Mouse (Mus musculus) liver, postnatal 0 days (tissue): ENCODE data around the gene Ephb1. TPM values are rescaled to one million over a fixed set of nuclear protein-coding genes. Genes with fewer than 3 reads are reported as not detected.
A peak's percentile ranks its signal among the peaks of the same experiment; 100 is the strongest.

Experiments
- ATAC-seq: fragments of 200-750 bp; cut with Nextera tagmentation; 2 replicates; pipeline ENCODE4 v1.8.0; 2017; ENCODE audit warnings: mild to moderate bottlenecking, moderate library complexity
- DNase-seq: peaks from one replicate; pipeline ENCODE4 v3.0.0-alpha.2; 2016
- H3K27ac ChIP-seq: fragments of 300-500 bp; sonication (generic); 2 replicates; pipeline ENCODE4 v1.5.1; 2014; ENCODE audit warnings: antibody characterized with exemption, moderate library complexity, mild to moderate bottlenecking, low read depth
- H3K27me3 ChIP-seq: fragments of 300-500 bp; sonication (generic); 2 replicates; pipeline ENCODE4 v1.6.1; 2014; ENCODE audit warnings: low read length, control low read depth, mixed read lengths; ENCODE audit not compliant: insufficient read depth
- H3K36me3 ChIP-seq: fragments of 300-500 bp; sonication (generic); replicated peaks from 2 replicates; pipeline ENCODE4 v1.6.1; 2014; ENCODE audit warnings: mild to moderate bottlenecking, control low read depth, low read length, moderate library complexity, mixed read lengths; ENCODE audit not compliant: insufficient read depth
- H3K4me1 ChIP-seq: fragments of 300-500 bp; sonication (generic); 2 replicates; pipeline ENCODE4 v1.6.1; 2014; ENCODE audit warnings: antibody characterized with exemption, mild to moderate bottlenecking, control low read depth; ENCODE audit not compliant: insufficient read depth
- H3K4me2 ChIP-seq: fragments of 300-500 bp; sonication (generic); 2 replicates; pipeline ENCODE4 v1.6.1; 2014; ENCODE audit warnings: low read depth, mild to moderate bottlenecking, low read length, moderate library complexity, mixed read lengths
- H3K4me3 ChIP-seq: fragments of 300-500 bp; sonication (generic); 2 replicates; pipeline ENCODE4 v1.5.1; 2014; ENCODE audit warnings: low read depth, low read length
- H3K9ac ChIP-seq: fragments of 300-500 bp; sonication (generic); replicated peaks from 2 replicates; pipeline ENCODE4 v1.6.1; 2014; ENCODE audit warnings: mild to moderate bottlenecking, moderate library complexity
- H3K9me3 ChIP-seq: fragments of 300-500 bp; sonication (generic); 2 replicates; pipeline ENCODE4 v1.6.1; 2016; ENCODE audit warnings: mild to moderate bottlenecking, control low read depth, low read length, mixed read lengths
- CTCF ChIP-seq: sonication (generic); IDR thresholded peaks from 2 replicates; pipeline ENCODE4 v1.5.1; 2016; ENCODE audit warnings: antibody characterized with exemption, low read depth
- EP300 ChIP-seq: IDR thresholded peaks from 2 replicates; pipeline ENCODE4 v1.6.1; 2016; ENCODE audit warnings: antibody characterized with exemption, low read depth, mild to moderate bottlenecking
- WGBS: fragments of 180-500 bp; shearing (Covaris S2); extraction: QIAGEN DNeasy Blood & Tissue Kit; methylation state at CpG from one replicate; pipeline ENCODE4 v1.1.7; 2014; ENCODE audit not compliant: insufficient replicate concordance; 5-methylcytosine and 5-hydroxymethylcytosine counted together
- polyA plus RNA-seq: library from polyadenylated mRNA; unstranded; fragments of >200 nt; fragmentation: Nextera tagmentation; extraction: Ambion mirVana; gene quantifications from 2 replicates; pipeline ENCODE4 v1.2.1, GENCODE M21; 2015

Gene Ephb1
- polyA plus RNA-seq, 1 experiment from 2014 or later, result 0.28 TPM

GRCm38 (mm10) chr9:102032376-102032775, 322.1 kb downstream of the Ephb1 start:
- Histone ChIP-seq H3K9ac (no peak overlapping the region), H3K4me3 (no peak overlapping the region), H3K9me3 (no peaks in the 10 kb centered on the region), H3K4me2 (no peak overlapping the region), H3K36me3 (no peaks in the 10 kb centered on the region), H3K27me3 (no peaks in the 10 kb centered on the region), H3K4me1 (no peaks in the 10 kb centered on the region), H3K27ac (no peak overlapping the region)
- 74% methylated on average over 8 of the region's 8 CpGs for WGBS
- no peak for TF ChIP-seq CTCF
- TF ChIP-seq EP300, result no peak
- DNase-seq (no peak), ATAC-seq (no peak)

- ATAC-seq, result no peak
- Histone ChIP-seq H3K4me2 (no peak overlapping the region), H3K27ac (no peak overlapping the region), H3K9me3 (no peaks in the 10 kb centered on the region), H3K36me3 (no peaks in the 10 kb centered on the region), H3K9ac (no peak overlapping the region), H3K4me1 (no peaks in the 10 kb centered on the region), H3K4me3 (no peak overlapping the region), H3K27me3 (no peaks in the 10 kb centered on the region)
- WGBS, result 74% methylated on average over 7 of the region's 7 CpGs
- TF ChIP-seq EP300, result no peak
- no peak for TF ChIP-seq CTCF
- DNase-seq, result no peak
Measured at GRCm38 (mm10) chr9:102029661-102030060, 324.8 kb downstream of the Ephb1 start.

GRCm38 (mm10) chr9:102026136-102026535, 328.4 kb downstream of the Ephb1 start:
- H3K27ac ChIP-seq, result no peak overlapping the region
- H3K36me3 ChIP-seq, result no peaks in the 10 kb centered on the region
- no peaks in the 10 kb centered on the region for H3K4me1 ChIP-seq
- H3K4me3 ChIP-seq, result no peak overlapping the region
- H3K27me3 ChIP-seq, result no peaks in the 10 kb centered on the region
- TF ChIP-seq CTCF (no peak), EP300 (no peak)
- DNase-seq, result no peak
- ATAC-seq, result no peak
- 80% methylated on average over 2 of the region's 2 CpGs for WGBS
- no peak overlapping the region for H3K9ac ChIP-seq
- H3K9me3 ChIP-seq, result no peaks in the 10 kb centered on the region
- H3K4me2 ChIP-seq, result no peak overlapping the region

- H3K4me2 ChIP-seq, result no peak overlapping the region
- H3K9ac ChIP-seq, result no peak overlapping the region
- no peak overlapping the region for H3K27ac ChIP-seq
- DNase-seq (no peak), ATAC-seq (no peak)
- WGBS, result 73% methylated on average over 6 of the region's 6 CpGs
- H3K27me3 ChIP-seq, result no peaks in the 10 kb centered on the region
- TF ChIP-seq CTCF, result no peak
- TF ChIP-seq EP300, result no peak
- H3K9me3 ChIP-seq, result 0 out of 2 replicates have a peak, but pooled peaks cover 3% of the 10 kb centered on the region
- H3K4me3 ChIP-seq, result no peak overlapping the region
- H3K36me3 ChIP-seq, result no peaks in the 10 kb centered on the region
- H3K4me1 ChIP-seq, result no peaks in the 10 kb centered on the region
Measured at GRCm38 (mm10) chr9:102025141-102025540, 329.4 kb downstream of the Ephb1 start.

GRCm38 (mm10) chr9:102015516-102015915, 339.0 kb downstream of the Ephb1 start:
- no peaks in the 10 kb centered on the region for H3K36me3 ChIP-seq
- no peak overlapping the region for H3K9ac ChIP-seq
- TF ChIP-seq CTCF, result no peak
- TF ChIP-seq EP300, result no peak
- no peak overlapping the region for H3K4me3 ChIP-seq
- no peaks in the 10 kb centered on the region for H3K27me3 ChIP-seq
- ATAC-seq, result no peak
- no peak overlapping the region for H3K27ac ChIP-seq
- peaks cover 9% of the 10 kb centered on the region; the same call in 1 of the 2 replicates for H3K9me3 ChIP-seq
- no peak for DNase-seq
- H3K4me2 ChIP-seq, result no peak overlapping the region
- no peaks in the 10 kb centered on the region for H3K4me1 ChIP-seq

- DNase-seq, result no peak
- no peak overlapping the region for H3K4me2 ChIP-seq
- WGBS, result 80% methylated on average over 10 of the region's 10 CpGs
Measured at GRCm38 (mm10) chr9:102007706-102008105, 346.8 kb downstream of the Ephb1 start.

GRCm38 (mm10) chr9:102006539-102006938, 348.0 kb downstream of the Ephb1 start:
- no peaks in the 10 kb centered on the region for H3K4me1 ChIP-seq
- H3K9ac ChIP-seq, result no peak overlapping the region
- H3K27ac ChIP-seq, result no peak overlapping the region
- H3K9me3 ChIP-seq, result no peaks in the 10 kb centered on the region
- no peak for TF ChIP-seq EP300
- peak; percentile 72 for TF ChIP-seq CTCF
- peak; percentile 59 for DNase-seq
- no peak overlapping the region for H3K4me3 ChIP-seq
- no peaks in the 10 kb centered on the region for H3K27me3 ChIP-seq
- no peak overlapping the region for H3K4me2 ChIP-seq
- 46% methylated on average over 2 of the region's 2 CpGs for WGBS
- ATAC-seq, result peak; percentile 40; the same call in 1 of the 2 replicates
- H3K36me3 ChIP-seq, result no peaks in the 10 kb centered on the region

More at GRCm38 (mm10) chr9:102007706-102008105, 346.8 kb downstream of the Ephb1 start:
- Histone ChIP-seq H3K27ac (no peak overlapping the region), H3K4me1 (no peaks in the 10 kb centered on the region), H3K36me3 (no peaks in the 10 kb centered on the region), H3K4me3 (no peak overlapping the region), H3K9me3 (no peaks in the 10 kb centered on the region), H3K9ac (no peak overlapping the region), H3K27me3 (no peaks in the 10 kb centered on the region)
- TF ChIP-seq CTCF (no peak), EP300 (no peak)
- no peak for ATAC-seq
